Mouse (Mus musculus): Measurements from ENCODE around the gene Ism1.

The Ism1 gene

GRCm38 (mm10) chr2:139677809-139678274 lies at the start of gene Ism1:
Ism1 (plus strand) TSS chr2:139678178.
- DNase-seq (ENCODE audit: inconsistent age in 2 of 2, low spot score in 1 of 2) = peak in 1 of 2 experiments; percentile 89

- DNase-seq (ENCODE audit: inconsistent age in 2 of 2, low spot score in 1 of 2) = no peak
Observed at GRCm38 (mm10) chr2:139628731-139629130, 49.2 kb upstream of the Ism1 start.

- no peak for DNase-seq (ENCODE audit: inconsistent age in 2 of 2, low spot score in 1 of 2)
Observed at GRCm38 (mm10) chr2:139629653-139630052, 48.3 kb upstream of the Ism1 start.

GRCm38 (mm10) chr2:139634506-139634905 lies 43.5 kb upstream of the Ism1 start:
- DNase-seq (ENCODE audit: inconsistent age in 2 of 2, low spot score in 1 of 2) = no peak

- DNase-seq (ENCODE audit: inconsistent age in 2 of 2, low spot score in 1 of 2) = peak; percentile 37 to 72
Observed at GRCm38 (mm10) chr2:139637861-139638260, 40.1 kb upstream of the Ism1 start.

GRCm38 (mm10) chr2:139641757-139642385 lies 36.1 kb upstream of the Ism1 start:
- no peak for DNase-seq (ENCODE audit: inconsistent age in 2 of 2, low spot score in 1 of 2)

GRCm38 (mm10) chr2:139649518-139649917 lies 28.5 kb upstream of the Ism1 start:
- DNase-seq (ENCODE audit: inconsistent age in 2 of 2, low spot score in 1 of 2) = no peak

- DNase-seq (ENCODE audit: inconsistent age in 2 of 2, low spot score in 1 of 2) = no peak
Observed at GRCm38 (mm10) chr2:139656750-139657149, 21.2 kb upstream of the Ism1 start.

GRCm38 (mm10) chr2:139671838-139672237 lies 6.1 kb upstream of the Ism1 start:
- no peak for DNase-seq (ENCODE audit: inconsistent age in 2 of 2, low spot score in 1 of 2)

GRCm38 (mm10) chr2:139672371-139672770 lies 5.6 kb upstream of the Ism1 start:
- DNase-seq (ENCODE audit: inconsistent age in 2 of 2, low spot score in 1 of 2) = no peak

- DNase-seq (ENCODE audit: inconsistent age in 2 of 2, low spot score in 1 of 2) = peak; percentile 87 to 97
Observed at GRCm38 (mm10) chr2:139677065-139677762, 764 bp upstream of the Ism1 start.

GRCm38 (mm10) chr2:139678275-139679140 lies 530 bp downstream of the Ism1 start:
- DNase-seq (ENCODE audit: inconsistent age in 2 of 2, low spot score in 1 of 2) = peak; percentile 67 to 88

GRCm38 (mm10) chr2:139682540-139682939 lies 4.6 kb downstream of the Ism1 start:
- peak in 1 of 2 experiments; percentile 46 for DNase-seq (ENCODE audit: inconsistent age in 2 of 2, low spot score in 1 of 2)

- no peak for DNase-seq (ENCODE audit: inconsistent age in 2 of 2, low spot score in 1 of 2)
Observed at GRCm38 (mm10) chr2:139689442-139690003, 11.5 kb downstream of the Ism1 start.

GRCm38 (mm10) chr2:139693521-139693920 lies 15.5 kb downstream of the Ism1 start:
- no peak for DNase-seq (ENCODE audit: inconsistent age in 2 of 2, low spot score in 1 of 2)

GRCm38 (mm10) chr2:139694638-139695037 lies 16.7 kb downstream of the Ism1 start:
- DNase-seq (ENCODE audit: inconsistent age in 2 of 2, low spot score in 1 of 2) = no peak

GRCm38 (mm10) chr2:139696578-139696977 lies 18.6 kb downstream of the Ism1 start:
- no peak for DNase-seq (ENCODE audit: inconsistent age in 2 of 2, low spot score in 1 of 2)

- no peak for DNase-seq (ENCODE audit: inconsistent age in 2 of 2, low spot score in 1 of 2)
Observed at GRCm38 (mm10) chr2:139700609-139701008, 22.6 kb downstream of the Ism1 start.

- no peak for DNase-seq (ENCODE audit: inconsistent age in 2 of 2, low spot score in 1 of 2)
Observed at GRCm38 (mm10) chr2:139704951-139705350, 27.0 kb downstream of the Ism1 start.

- no peak for DNase-seq (ENCODE audit: inconsistent age in 2 of 2, low spot score in 1 of 2)
Observed at GRCm38 (mm10) chr2:139708194-139708899, 30.4 kb downstream of the Ism1 start.

- DNase-seq (ENCODE audit: inconsistent age in 2 of 2, low spot score in 1 of 2) = no peak
Observed at GRCm38 (mm10) chr2:139711640-139712039, 33.7 kb downstream of the Ism1 start.

All from adrenal gland, adult (tissue).